Mouse (Mus musculus): ENCODE measurements at regions not wholly inside any gene's neighbourhood (a gene's known extent, or its start where the extent isn't known, plus 50 kb on each side); places are given as distances from the start of the nearest gene placed in this dataset.

DNA sequence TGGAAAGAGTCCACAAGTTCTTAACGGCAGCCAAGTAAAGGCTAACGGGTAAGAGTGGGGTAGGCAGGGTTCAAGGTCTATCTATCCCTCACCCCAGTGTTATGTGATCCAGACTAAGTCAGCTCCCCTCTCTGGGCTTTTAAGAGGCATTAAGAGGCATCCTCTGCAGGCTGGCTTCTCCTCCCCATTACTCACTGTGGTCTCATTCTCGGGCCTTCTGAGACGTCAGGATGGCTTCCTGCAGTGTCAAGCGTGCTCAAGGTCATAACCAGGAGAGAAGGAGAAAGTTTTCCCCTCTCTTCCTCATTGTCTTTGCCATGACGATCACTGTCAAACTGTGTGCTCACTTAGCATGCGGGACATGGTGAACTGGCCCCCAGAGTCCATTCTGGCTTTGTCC, 52.5 kb upstream of the Adrb1 start:
- Histone ChIP-seq H3K27me3 (ENCODE audit: control insufficient read depth, insufficient read depth, low read length) (no peaks in the 10 kb centered on the region), H3K9me3 (ENCODE audit: control insufficient read depth, low read length) (no peaks in the 10 kb centered on the region), H3K27ac (no peak overlapping the region), H3K4me3 (replicated peaks; ENCODE audit: low read length) (no peak overlapping the region), H3K4me2 (replicated peaks) (no peak overlapping the region), H3K4me1 (replicated peaks; ENCODE audit: control insufficient read depth, insufficient read depth, low read length) (no peaks in the 10 kb centered on the region), H3K9ac (no peak overlapping the region), H3K36me3 (replicated peaks; ENCODE audit: control insufficient read depth, insufficient read depth) (no peaks in the 10 kb centered on the region)
- no peak for ATAC-seq (ENCODE audit: low FRiP score)
- DNase-seq (ENCODE audit: low spot score): no peak
- WGBS: 69% methylated on average over 7 of the region's 7 CpGs

All from hindbrain, embryonic 14.5 days (tissue).